Mouse (Mus musculus): Measurements from ENCODE around the gene Fsip1. TPM values are rescaled to one million over a fixed set of nuclear protein-coding genes. Genes with fewer than 3 reads are reported as not detected.

Fsip1 gene
- polyA plus RNA-seq, 1 experiment from 2014 or later = 4.1 TPM

DNA sequence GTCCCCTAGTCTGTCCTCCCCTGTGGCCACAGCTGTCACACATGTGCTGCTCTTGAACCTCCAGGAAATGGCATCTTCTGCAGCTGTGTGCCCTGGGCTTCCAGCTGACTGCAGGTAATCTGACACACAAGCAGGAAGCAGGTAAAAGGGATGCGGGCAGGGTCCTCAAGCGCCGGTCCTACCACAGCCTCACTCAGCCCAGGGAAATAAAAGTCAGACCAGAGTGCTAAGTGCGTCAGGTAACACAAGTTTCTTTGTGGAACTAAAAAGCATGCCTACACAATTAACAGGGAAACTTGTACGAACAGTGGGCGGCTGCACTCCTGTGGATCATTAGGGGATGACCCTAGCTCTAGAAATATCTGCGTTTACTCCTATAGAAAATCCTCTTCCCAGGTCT is 20.6 kb downstream of the Fsip1 start:
- Histone ChIP-seq H3K4me2 (ENCODE audit: low read length) (no peak overlapping the region), H3K9me3 (ENCODE audit: control insufficient read depth, low read length) (no peaks in the 10 kb centered on the region), H3K27ac (ENCODE audit: low read depth, low read length) (no peak overlapping the region), H3K27me3 (replicated peaks; ENCODE audit: control insufficient read depth, insufficient read depth, low read length) (no peaks in the 10 kb centered on the region), H3K4me3 (ENCODE audit: low read length) (no peak overlapping the region), H3K36me3 (ENCODE audit: control insufficient read depth, insufficient read depth, low read length) (no peaks in the 10 kb centered on the region), H3K9ac (ENCODE audit: low read depth, low read length) (no peak overlapping the region), H3K4me1 (ENCODE audit: control insufficient read depth, insufficient read depth, low read depth, low read length) (no peaks in the 10 kb centered on the region)
- WGBS = 81% methylated on average over 7 of the region's 7 CpGs
- ATAC-seq = no peak

DNA sequence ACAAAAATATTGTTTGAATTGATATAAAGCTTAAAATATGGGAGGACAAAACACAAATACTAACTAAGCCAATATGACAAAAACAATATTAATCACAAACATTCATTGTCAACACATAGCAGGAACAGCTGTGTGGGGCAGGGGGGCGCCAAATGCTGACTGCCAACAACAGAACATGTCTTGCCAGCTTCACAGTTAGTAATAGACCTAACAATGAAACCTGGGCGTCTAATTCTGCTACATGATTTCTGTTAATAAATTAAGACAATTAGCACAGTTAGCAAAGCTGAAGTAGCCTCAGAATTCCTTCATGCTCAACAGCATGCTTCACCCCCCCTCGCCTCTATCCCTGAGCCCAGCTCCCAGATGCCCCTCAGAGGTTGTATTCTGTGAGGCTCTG is 21.2 kb downstream of the Fsip1 start:
- ATAC-seq = 0 out of 2 replicates have a peak, but pooled peaks have one; percentile 34
- H3K4me1 ChIP-seq (ENCODE audit: control insufficient read depth, insufficient read depth, low read depth, low read length) = no peaks in the 10 kb centered on the region
- 62% methylated on average over 3 of the region's 3 CpGs for WGBS

DNA sequence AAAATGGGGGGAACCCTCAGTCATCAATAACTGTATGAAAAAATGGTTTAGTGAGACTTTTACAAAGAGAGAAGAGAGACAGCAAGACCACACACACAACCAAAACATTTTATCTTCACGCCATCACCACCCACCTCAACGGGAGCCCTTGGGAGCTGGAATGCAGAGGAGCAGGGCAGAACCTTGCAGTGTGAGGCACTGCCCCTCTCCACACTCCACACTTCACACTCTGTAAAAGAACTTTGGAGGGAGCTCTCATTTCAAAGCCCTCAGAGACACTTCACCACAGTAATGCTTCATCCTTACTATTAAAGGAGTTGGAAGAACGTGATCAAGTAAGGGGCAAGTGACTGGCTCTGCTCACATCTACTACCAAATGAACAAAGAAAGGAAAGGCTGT is 26.2 kb downstream of the Fsip1 start:
- no peaks in the 10 kb centered on the region for H3K27me3 ChIP-seq (replicated peaks; ENCODE audit: control insufficient read depth, insufficient read depth, low read length)
- no peak overlapping the region for H3K4me3 ChIP-seq (ENCODE audit: low read length)
- H3K27ac ChIP-seq (ENCODE audit: low read depth, low read length) = no peak overlapping the region
- H3K4me1 ChIP-seq (ENCODE audit: control insufficient read depth, insufficient read depth, low read depth, low read length) = no peaks in the 10 kb centered on the region
- no peaks in the 10 kb centered on the region for H3K9me3 ChIP-seq (ENCODE audit: control insufficient read depth, low read length)
- no peak overlapping the region for H3K9ac ChIP-seq (ENCODE audit: low read depth, low read length)
- ATAC-seq = no peak
- H3K36me3 ChIP-seq (ENCODE audit: control insufficient read depth, insufficient read depth, low read length) = no peaks in the 10 kb centered on the region
- H3K4me2 ChIP-seq (ENCODE audit: low read length) = no peak overlapping the region
- 74% methylated on average over 3 of the region's 3 CpGs for WGBS

More for the DNA sequence above, 21.2 kb downstream of the Fsip1 start:
- no peaks in the 10 kb centered on the region for H3K36me3 ChIP-seq (ENCODE audit: control insufficient read depth, insufficient read depth, low read length)
- no peak overlapping the region for H3K4me3 ChIP-seq (ENCODE audit: low read length)
- no peak overlapping the region for H3K4me2 ChIP-seq (ENCODE audit: low read length)
- H3K27ac ChIP-seq (ENCODE audit: low read depth, low read length) = no peak overlapping the region
- H3K9ac ChIP-seq (ENCODE audit: low read depth, low read length) = no peak overlapping the region
- no peaks in the 10 kb centered on the region for H3K9me3 ChIP-seq (ENCODE audit: control insufficient read depth, low read length)
- no peaks in the 10 kb centered on the region for H3K27me3 ChIP-seq (replicated peaks; ENCODE audit: control insufficient read depth, insufficient read depth, low read length)

DNA sequence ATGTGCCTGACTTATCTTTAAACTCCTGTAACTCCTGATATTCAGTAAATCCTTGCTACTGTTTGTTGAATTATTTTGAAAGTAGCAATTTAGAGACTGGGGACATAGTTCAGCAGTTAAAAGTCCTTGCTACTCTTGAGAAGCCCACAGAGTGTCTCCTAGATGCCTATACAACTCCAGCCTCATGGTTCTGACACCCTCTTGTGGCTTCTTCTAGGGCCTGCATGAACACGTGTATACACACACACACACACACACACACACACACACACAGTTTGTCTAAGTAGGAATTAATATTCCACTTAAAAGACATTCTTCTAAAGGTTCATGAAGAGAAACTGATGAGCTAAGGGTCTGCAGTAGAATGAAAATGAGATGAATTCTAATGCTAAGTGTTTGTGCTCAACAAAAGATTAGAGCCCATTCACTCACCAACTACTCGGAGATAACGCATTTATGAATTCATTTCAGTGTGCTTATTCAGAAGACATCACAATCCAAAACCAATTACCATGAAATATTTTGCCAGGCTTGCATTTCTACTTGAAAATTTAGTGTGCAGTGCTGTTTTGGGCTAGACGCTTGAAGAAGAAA is 28.2 kb downstream of the Fsip1 start:
- 63% methylated on average over 4 of the region's 4 CpGs for WGBS

DNA sequence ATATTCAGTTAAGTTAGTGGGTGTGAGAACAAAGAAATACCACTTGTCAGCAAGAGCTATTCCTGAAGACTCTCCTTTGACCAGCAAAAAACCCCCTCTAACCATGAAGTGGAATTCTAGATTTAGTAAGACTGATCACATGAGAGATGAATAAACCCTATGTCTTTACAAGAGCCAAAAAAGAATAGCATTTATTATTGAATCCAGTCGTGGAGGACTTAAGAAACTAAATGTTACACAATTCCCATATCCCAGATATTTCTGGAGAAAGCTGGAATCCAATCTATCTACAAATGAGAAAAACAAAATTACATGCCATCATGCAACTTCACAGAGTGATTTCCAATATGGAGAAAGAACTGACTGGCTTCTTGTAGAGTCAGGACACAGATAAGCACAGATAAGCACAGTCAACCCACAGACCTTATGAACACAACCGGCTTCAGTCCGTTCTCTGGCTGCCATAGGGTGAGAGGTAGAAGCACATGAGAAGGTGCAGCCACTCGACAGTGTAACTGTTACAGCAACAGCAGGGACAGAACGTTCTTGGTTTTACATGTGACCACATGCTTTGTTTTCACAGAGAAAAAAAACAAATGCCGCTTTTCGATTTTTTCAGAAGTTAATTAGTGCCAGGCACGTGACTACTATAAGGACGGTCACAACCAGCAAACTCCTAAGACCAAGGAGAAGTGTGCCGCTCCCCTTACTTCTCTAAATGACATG is 31.3 kb downstream of the Fsip1 start:
- Histone ChIP-seq H3K4me3 (ENCODE audit: low read length) (no peak overlapping the region), H3K4me2 (ENCODE audit: low read length) (no peak overlapping the region), H3K9me3 (ENCODE audit: control insufficient read depth, low read length) (no peaks in the 10 kb centered on the region), H3K4me1 (ENCODE audit: control insufficient read depth, insufficient read depth, low read depth, low read length) (peaks cover 3% of the 10 kb centered on the region; the same call in 1 of the 2 replicates), H3K27ac (ENCODE audit: low read depth, low read length) (no peak overlapping the region), H3K27me3 (replicated peaks; ENCODE audit: control insufficient read depth, insufficient read depth, low read length) (no peaks in the 10 kb centered on the region), H3K9ac (ENCODE audit: low read depth, low read length) (no peak overlapping the region), H3K36me3 (ENCODE audit: control insufficient read depth, insufficient read depth, low read length) (no peaks in the 10 kb centered on the region)
- ATAC-seq = no peak
- WGBS = 85% methylated on average over 10 of the region's 10 CpGs

More for the DNA sequence above, 28.2 kb downstream of the Fsip1 start:
- no peak overlapping the region for H3K9ac ChIP-seq (ENCODE audit: low read depth, low read length)
- peaks cover 3% of the 10 kb centered on the region; the same call in 1 of the 2 replicates for H3K4me1 ChIP-seq (ENCODE audit: control insufficient read depth, insufficient read depth, low read depth, low read length)
- no peaks in the 10 kb centered on the region for H3K36me3 ChIP-seq (ENCODE audit: control insufficient read depth, insufficient read depth, low read length)
- no peak overlapping the region for H3K4me3 ChIP-seq (ENCODE audit: low read length)
- no peak overlapping the region for H3K4me2 ChIP-seq (ENCODE audit: low read length)
- no peak overlapping the region for H3K27ac ChIP-seq (ENCODE audit: low read depth, low read length)
- no peaks in the 10 kb centered on the region for H3K9me3 ChIP-seq (ENCODE audit: control insufficient read depth, low read length)
- ATAC-seq = no peak
- no peaks in the 10 kb centered on the region for H3K27me3 ChIP-seq (replicated peaks; ENCODE audit: control insufficient read depth, insufficient read depth, low read length)

DNA sequence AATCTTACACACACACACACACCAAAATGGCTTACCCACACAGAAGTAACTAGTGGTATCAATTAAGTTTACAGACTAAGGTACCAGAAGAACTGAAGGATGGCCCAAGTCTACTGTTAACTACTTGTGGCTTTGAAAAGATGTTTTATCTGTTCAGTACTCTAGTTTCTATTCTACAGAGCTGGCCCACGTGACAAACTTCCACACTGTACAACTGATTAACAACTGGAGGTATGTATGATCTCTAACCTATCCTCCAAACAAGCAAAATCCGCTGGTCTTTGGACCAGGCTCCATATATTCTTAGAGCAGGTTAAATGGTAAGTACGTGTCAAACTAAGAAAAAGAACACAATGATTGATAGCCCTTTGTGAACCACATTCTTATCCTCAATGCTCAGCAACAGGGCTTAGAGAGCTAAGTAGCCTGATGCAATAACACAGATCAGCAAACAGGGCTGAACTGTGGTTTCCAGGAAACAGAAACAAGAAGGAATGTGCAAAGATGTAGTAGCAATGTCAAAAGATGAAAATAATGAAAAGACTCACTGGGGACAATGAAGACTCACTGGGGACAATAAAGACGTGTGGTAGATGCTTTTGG is 38.7 kb downstream of the Fsip1 start:
- no peaks in the 10 kb centered on the region for H3K9me3 ChIP-seq (ENCODE audit: control insufficient read depth, low read length)
- H3K4me3 ChIP-seq (ENCODE audit: low read length) = no peak overlapping the region
- 13% methylated on average over 4 of the region's 4 CpGs for WGBS
- no peaks in the 10 kb centered on the region for H3K27me3 ChIP-seq (replicated peaks; ENCODE audit: control insufficient read depth, insufficient read depth, low read length)
- H3K4me2 ChIP-seq (ENCODE audit: low read length) = no peak overlapping the region
- no peak overlapping the region for H3K27ac ChIP-seq (ENCODE audit: low read depth, low read length)
- ATAC-seq = no peak
- H3K36me3 ChIP-seq (ENCODE audit: control insufficient read depth, insufficient read depth, low read length) = no peaks in the 10 kb centered on the region
- no peaks in the 10 kb centered on the region for H3K4me1 ChIP-seq (ENCODE audit: control insufficient read depth, insufficient read depth, low read depth, low read length)
- no peak overlapping the region for H3K9ac ChIP-seq (ENCODE audit: low read depth, low read length)

DNA sequence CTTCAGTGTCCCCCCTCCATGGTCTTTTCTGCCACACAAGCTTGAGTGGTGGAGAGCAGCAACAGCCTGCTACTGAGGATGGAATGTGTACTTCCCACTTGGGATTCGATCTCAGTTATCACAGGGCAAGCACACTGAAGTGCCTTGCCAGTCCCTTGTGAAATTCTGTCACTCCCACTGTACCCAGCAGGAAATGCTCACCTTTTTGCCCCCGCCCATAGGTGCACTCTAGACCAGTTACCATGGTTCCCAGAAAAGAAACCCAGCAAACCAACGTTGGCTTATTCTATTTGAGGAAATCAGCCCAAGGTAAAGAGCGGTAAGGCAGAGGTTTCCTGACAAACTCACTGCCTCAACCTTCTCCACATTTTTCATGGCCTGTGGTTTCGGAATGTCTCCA is 47.1 kb downstream of the Fsip1 start:
- WGBS = 81% methylated on average over 5 of the region's 5 CpGs
- ATAC-seq = no peak

DNA sequence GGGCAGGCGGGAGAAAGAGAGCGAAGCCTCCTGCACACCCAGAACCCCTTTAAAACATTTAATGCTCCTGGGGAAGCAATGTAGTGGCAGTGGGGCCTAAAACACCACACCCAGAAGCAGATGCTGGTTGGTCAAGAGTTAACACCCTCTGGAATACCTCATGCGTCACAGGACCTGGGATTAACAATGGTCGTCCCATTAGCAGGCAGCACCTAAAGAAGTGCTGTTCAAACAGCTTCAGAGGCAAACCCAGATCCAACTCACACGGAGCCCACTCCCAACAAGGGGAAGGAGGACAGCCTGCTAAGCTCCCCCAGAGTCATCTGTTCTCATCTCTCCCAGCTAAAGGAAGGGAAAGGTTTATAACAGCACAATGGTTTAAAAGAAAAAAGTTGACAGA is 48.1 kb downstream of the Fsip1 start:
- H3K4me2 ChIP-seq (ENCODE audit: low read length) = no peak overlapping the region
- no peak for ATAC-seq
- no peak overlapping the region for H3K4me3 ChIP-seq (ENCODE audit: low read length)
- H3K4me1 ChIP-seq (ENCODE audit: control insufficient read depth, insufficient read depth, low read depth, low read length) = peaks cover 7% of the 10 kb centered on the region
- no peaks in the 10 kb centered on the region; the same call in 1 of the 2 replicates for H3K27me3 ChIP-seq (replicated peaks; ENCODE audit: control insufficient read depth, insufficient read depth, low read length)
- no peaks in the 10 kb centered on the region for H3K9me3 ChIP-seq (ENCODE audit: control insufficient read depth, low read length)
- no peaks in the 10 kb centered on the region for H3K36me3 ChIP-seq (ENCODE audit: control insufficient read depth, insufficient read depth, low read length)
- H3K9ac ChIP-seq (ENCODE audit: low read depth, low read length) = no peak overlapping the region
- 49% methylated on average over 5 of the region's 5 CpGs for WGBS
- H3K27ac ChIP-seq (ENCODE audit: low read depth, low read length) = no peak overlapping the region

More for the DNA sequence above, 47.1 kb downstream of the Fsip1 start:
- H3K36me3 ChIP-seq (ENCODE audit: control insufficient read depth, insufficient read depth, low read length) = no peaks in the 10 kb centered on the region
- H3K4me3 ChIP-seq (ENCODE audit: low read length) = no peak overlapping the region
- no peaks in the 10 kb centered on the region for H3K9me3 ChIP-seq (ENCODE audit: control insufficient read depth, low read length)
- H3K4me1 ChIP-seq (ENCODE audit: control insufficient read depth, insufficient read depth, low read depth, low read length) = no peaks in the 10 kb centered on the region; the same call in none of the 2 replicates
- no peak overlapping the region for H3K9ac ChIP-seq (ENCODE audit: low read depth, low read length)
- no peak overlapping the region for H3K4me2 ChIP-seq (ENCODE audit: low read length)
- H3K27ac ChIP-seq (ENCODE audit: low read depth, low read length) = no peak overlapping the region
- H3K27me3 ChIP-seq (replicated peaks; ENCODE audit: control insufficient read depth, insufficient read depth, low read length) = no peaks in the 10 kb centered on the region; the same call in 1 of the 2 replicates

DNA sequence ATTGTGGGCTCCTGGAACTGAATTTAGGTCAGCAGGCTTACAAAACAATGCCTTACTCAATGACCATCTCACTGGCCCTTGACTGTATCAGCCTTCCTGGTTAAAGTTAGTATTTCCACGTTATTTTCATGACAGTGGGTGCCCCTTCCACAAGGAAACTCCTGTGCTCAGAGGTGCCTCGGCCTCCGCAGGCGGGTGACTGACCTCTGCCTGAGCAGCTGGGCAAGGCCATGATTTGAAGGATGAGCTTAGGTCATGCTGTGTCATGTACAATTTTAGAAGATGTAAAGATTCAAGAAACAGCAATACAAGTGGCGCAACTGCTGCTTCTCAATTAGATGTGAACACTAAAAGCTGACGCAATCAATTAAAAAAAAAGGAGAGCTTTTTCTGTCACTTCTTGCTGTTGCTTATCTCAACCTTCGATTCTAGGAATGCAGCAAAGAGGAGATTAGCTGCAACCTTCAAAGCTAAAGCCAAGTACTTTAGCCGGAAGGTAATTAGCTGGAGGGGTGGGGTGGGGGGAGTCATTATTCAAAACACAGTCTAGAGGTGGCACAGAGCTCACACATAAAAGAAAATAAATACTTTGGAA is 50.7 kb downstream of the Fsip1 start:
- Histone ChIP-seq H3K27ac (ENCODE audit: low read depth, low read length) (no peak overlapping the region), H3K4me3 (ENCODE audit: low read length) (no peak overlapping the region), H3K9ac (ENCODE audit: low read depth, low read length) (no peak overlapping the region), H3K4me1 (ENCODE audit: control insufficient read depth, insufficient read depth, low read depth, low read length) (peaks cover 16% of the 10 kb centered on the region), H3K9me3 (ENCODE audit: control insufficient read depth, low read length) (no peaks in the 10 kb centered on the region), H3K4me2 (ENCODE audit: low read length) (no peak overlapping the region), H3K27me3 (replicated peaks; ENCODE audit: control insufficient read depth, insufficient read depth, low read length) (no peaks in the 10 kb centered on the region; the same call in 1 of the 2 replicates), H3K36me3 (ENCODE audit: control insufficient read depth, insufficient read depth, low read length) (no peaks in the 10 kb centered on the region)
- WGBS = 37% methylated on average over 8 of the region's 8 CpGs
- no peak for ATAC-seq
